Mouse (Mus musculus) lung, postnatal 14 days (tissue): ENCODE measurements around the gene Atg14.
"Not testable (repeated sequence)": the region's sequence is repeated elsewhere in the genome, so short reads cannot be mapped to it uniquely, and the experiment has no call there.

Experiments used
- DNase-seq: peaks from one replicate; pipeline ENCODE4 v3.0.0; 2021

The Atg14 gene

GRCm38 (mm10) chr14:47570549-47570948, at the start of gene Atg14:
Gene Atg14, minus strand, starts transcription at chr14:47570649.
- DNase-seq: not testable (repeated sequence)

- no peak for DNase-seq
These were observed 48.4 kb upstream of the Atg14 start for GRCm38 (mm10) chr14:47618891-47619290.

GRCm38 (mm10) chr14:47613254-47613653, 42.8 kb upstream of the Atg14 start:
- no peak for DNase-seq

GRCm38 (mm10) chr14:47597942-47598388, 27.5 kb upstream of the Atg14 start:
- peak; percentile 78 for DNase-seq

- no peak for DNase-seq
These were observed 24.1 kb upstream of the Atg14 start for GRCm38 (mm10) chr14:47594426-47595103.

- DNase-seq: no peak
These were observed 20.0 kb upstream of the Atg14 start for GRCm38 (mm10) chr14:47590391-47590975.

GRCm38 (mm10) chr14:47589444-47589843, 19.0 kb upstream of the Atg14 start:
- no peak for DNase-seq

GRCm38 (mm10) chr14:47584346-47584745, 13.9 kb upstream of the Atg14 start:
- no peak for DNase-seq

GRCm38 (mm10) chr14:47581681-47582080, 11.2 kb upstream of the Atg14 start:
- DNase-seq: peak; percentile 6

- DNase-seq: no peak
These were observed 10.8 kb upstream of the Atg14 start for GRCm38 (mm10) chr14:47581280-47581679.

- DNase-seq: peak; percentile 7
These were observed 7.6 kb upstream of the Atg14 start for GRCm38 (mm10) chr14:47578086-47578485.

- DNase-seq: no peak
These were observed 6.2 kb upstream of the Atg14 start for GRCm38 (mm10) chr14:47576687-47577086.

- no peak for DNase-seq
These were observed 4.3 kb upstream of the Atg14 start for GRCm38 (mm10) chr14:47574721-47575120.

- DNase-seq: no peak
These were observed 2.3 kb upstream of the Atg14 start for GRCm38 (mm10) chr14:47572707-47573106.

- peak; percentile 98 for DNase-seq
These were observed 2.3 kb downstream of the Atg14 start for GRCm38 (mm10) chr14:47567962-47568652.

GRCm38 (mm10) chr14:47563106-47563505, 7.3 kb downstream of the Atg14 start:
- DNase-seq: no peak

GRCm38 (mm10) chr14:47562530-47562929, 7.9 kb downstream of the Atg14 start:
- DNase-seq: no peak

GRCm38 (mm10) chr14:47560714-47561113, 9.7 kb downstream of the Atg14 start:
- no peak for DNase-seq

GRCm38 (mm10) chr14:47555225-47555624, 15.2 kb downstream of the Atg14 start:
- DNase-seq: no peak

GRCm38 (mm10) chr14:47554236-47554635, 16.2 kb downstream of the Atg14 start:
- DNase-seq: no peak

- no peak for DNase-seq
These were observed 17.1 kb downstream of the Atg14 start for GRCm38 (mm10) chr14:47553380-47553779.

GRCm38 (mm10) chr14:47551668-47552067, 18.8 kb downstream of the Atg14 start:
- no peak for DNase-seq

- DNase-seq: no peak
These were observed 25.6 kb downstream of the Atg14 start for GRCm38 (mm10) chr14:47544877-47545276.

- DNase-seq: no peak
These were observed 26.2 kb downstream of the Atg14 start for GRCm38 (mm10) chr14:47544286-47544685.
